Mouse (Mus musculus): ENCODE data around the gene Entpd7.
A peak's percentile ranks its signal among the peaks of the same experiment; 100 is the strongest.

Entpd7 gene

DNA sequence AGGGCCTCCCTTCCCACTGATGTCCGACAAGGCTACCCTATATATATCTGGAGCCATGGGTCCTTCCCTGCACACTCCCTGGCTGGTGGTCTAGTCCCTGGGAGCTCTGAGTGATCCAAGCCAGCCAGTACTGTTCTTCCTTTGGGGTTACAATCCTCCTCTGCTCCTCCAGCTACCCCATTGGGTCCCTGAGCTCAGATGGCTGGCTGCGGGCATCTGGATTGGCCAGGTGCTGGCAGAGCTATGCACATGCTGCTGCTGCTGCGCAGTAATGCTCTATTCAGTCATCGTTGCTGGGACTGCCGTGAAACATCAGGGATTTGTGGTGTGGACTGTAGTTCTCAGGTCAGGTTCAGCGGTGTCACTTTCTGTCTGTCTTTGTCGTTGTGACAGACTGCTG lies 35.3 kb downstream of the Entpd7 start:
- DNase-seq = no peak

DNA sequence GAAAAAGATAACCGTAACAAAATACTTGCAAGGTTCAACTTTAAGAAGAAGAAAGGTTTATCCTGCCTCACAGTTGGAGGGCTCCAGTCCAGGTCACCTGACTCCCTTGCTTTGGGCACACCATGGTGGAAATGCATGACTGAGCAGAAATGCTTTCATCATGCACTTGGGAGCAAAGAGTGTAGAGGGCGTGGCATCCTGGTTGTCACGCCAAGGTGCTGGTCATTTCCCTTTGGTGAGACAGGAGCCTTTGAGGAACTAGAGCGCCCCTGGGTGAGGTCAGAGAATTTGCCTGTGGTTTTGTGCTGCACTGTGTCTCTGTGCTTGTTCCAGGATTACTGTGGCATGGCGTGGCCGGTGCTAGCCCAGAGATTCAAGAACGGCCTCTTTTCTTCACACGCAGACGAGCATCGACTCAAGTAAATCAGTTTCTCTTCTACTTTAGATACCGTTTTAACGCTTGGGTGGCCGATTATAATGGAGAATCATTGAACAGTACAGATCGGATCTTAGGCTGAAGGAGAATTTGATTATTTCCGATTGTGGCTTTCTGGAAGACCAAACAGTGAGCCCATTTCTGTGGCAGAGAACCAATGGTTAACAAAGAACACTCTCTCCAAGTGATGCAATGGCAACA lies 37.2 kb downstream of the Entpd7 start:
- peak in 1 of 2 experiments; percentile 45 for DNase-seq

DNA sequence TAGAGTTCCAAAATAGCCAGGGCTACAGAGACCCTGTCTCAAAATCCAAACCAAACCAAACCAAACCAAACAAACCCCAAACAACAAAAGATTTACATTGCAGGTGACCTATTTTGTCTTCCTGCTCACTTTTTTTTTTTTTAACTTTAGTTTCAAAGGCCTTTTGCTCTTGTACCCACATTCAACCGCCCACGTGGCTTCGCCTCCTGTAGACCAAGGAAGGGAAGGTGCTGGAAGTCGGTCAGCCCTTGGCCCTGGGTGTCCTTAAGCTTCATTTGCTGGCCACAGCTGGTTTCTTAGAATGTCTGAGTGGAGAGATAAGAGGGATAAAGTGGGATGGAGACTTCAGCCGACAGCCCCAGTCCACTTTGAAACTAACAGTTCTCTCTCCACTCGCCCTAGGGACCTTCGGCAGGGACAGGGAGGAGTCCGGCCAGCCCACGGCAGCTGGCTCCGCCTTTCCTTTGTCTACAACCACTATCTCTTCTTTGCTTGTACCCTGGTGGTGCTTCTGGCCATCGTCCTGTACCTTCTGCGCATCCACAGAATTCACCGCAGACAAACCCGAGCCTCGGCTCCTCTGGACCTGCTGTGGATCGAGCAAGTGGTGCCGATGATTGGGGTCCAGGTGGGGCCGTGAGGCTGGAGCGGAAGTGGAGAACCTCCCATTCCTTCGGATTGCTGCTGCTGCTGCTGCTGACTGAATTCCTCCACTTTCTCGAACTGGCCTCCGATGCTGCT lies 40.0 kb downstream of the Entpd7 start:
- DNase-seq = no peak

DNA sequence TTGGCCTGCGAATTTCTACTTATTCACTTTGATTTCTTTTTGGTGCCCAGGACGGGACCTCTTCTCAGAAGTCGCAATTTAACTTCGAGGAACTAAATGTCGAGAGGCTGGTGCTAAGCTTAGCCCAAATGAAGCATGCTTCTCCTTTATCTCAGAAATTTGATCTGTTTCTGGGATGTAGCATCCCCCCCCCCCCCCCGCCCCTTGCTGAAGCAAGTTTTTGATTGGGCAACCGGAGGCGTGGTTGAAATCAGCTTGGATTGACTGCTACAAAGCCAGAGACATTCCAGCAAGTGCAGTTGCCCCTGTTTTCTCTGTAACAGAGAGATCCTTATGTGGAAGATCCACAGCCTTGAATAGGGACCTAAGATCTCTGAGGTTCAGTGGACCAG lies 40.6 kb downstream of the Entpd7 start:
- DNase-seq = no peak

DNA sequence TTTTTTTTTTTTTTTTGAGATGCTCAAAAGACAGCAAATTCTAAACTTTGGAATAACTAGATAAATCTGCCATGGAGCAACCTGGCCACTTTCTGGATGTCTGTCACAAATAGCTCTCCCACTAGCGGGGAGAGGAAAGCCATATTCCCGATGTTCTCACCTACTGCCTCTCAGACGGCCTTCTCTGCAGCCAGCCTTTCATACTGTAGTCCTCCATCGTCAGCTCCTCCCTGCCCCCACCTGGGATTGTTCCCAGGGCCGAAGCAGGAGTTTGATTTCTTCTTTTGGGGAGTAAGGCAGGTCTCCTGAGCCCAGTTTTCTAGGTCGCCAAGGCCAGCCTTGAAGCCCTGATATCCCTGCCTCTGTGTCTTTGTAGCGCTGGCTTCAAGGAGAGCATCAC lies 41.7 kb downstream of the Entpd7 start:
- no peak for DNase-seq

DNA sequence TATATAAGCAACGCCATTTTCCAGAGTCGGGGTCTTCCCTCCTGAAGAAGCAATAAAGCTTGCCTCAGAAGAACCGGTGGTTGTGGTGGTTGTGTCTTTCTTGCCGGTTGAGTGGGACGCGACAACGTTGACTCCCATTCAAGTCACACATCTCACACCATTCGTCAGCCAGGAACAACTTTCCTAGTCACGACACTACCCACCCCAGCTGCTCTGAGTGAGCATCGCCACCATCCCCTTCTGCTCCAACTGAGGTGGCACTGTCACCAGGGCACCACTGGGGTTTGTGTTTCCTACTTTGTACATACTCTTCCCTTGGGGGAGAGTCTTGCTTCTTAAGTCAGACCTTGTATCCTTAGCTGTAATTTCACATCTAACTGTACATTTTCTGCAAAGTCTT lies 48.9 kb downstream of the Entpd7 start:
- no peak for DNase-seq

DNA sequence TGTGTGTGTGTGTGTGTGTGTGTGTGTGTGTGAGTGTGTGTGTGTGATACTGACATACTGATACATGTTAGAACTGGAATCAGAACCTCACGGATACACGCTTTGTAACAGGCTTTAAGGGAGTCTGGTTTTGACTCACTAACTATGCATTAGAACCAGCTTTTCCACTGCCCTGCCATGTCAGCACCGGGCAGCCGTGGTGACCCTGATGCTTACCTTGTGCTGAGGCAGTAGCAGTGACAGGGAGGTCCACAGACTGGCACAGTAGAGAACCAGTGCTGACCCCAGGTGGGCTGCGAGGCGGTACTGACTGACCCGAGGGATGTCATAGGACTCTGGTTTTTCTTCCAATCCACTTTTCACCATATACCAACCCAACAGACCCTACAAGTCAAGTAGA lies 53.9 kb downstream of the Entpd7 start:
- DNase-seq = no peak

DNA sequence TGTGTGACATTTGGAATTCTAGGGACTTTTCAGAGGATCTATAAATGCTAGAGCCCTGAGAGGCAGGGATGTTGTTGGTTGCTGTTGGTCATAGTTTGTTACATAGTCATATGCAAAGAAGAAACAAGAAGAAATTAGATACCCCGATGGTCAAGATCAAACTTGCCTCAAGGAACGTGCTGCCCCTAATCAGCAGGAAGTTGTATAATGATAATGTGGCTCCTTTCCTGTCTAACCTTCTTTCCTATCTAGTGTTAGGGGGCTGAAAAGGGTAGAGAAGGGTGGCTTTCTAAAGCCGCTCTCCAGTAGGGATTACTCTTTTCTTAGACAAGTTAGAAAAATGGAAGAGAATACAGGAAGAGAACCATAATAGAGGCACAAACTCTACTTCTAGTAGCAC lies 56.3 kb downstream of the Entpd7 start:
- no peak for DNase-seq

DNA sequence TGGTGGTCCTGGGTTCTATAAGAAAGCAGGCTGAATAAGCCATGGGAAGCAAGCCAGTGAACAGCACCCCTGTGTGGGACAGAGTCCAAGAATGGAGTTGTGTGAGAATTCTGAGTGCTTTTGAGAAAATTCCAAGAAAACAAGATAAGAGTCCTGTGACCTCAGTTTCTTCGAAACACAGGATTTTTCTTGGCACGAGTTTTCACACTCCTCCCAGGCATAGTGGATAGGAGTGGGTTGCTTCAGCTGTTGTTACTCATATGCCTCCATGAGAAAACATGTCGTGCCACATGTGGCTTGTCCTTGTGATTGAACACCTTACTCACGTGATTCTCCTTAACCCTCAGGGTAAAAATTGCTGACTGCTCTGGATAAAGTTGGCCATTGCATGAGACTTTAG lies 58.4 kb downstream of the Entpd7 start:
- no peak for DNase-seq

DNA sequence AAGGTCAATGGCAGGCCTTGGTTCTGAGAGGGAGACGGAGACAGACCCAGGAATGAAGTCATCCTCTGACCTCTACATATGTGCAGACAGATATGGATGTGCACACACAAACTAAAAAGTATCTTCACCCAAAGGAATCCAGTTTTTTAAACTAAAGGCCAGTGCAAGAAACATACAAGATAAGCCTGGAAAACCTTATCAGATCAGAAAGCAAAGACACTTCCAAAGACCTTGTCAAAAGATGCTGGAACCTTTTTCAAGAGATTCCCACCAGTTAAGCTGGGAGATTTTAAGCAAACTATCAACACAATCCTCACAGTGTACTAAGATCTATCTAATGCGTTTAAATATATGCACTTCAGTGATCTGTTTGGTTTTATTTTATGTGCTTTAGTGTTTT lies 60.5 kb downstream of the Entpd7 start:
- DNase-seq = no peak

DNA sequence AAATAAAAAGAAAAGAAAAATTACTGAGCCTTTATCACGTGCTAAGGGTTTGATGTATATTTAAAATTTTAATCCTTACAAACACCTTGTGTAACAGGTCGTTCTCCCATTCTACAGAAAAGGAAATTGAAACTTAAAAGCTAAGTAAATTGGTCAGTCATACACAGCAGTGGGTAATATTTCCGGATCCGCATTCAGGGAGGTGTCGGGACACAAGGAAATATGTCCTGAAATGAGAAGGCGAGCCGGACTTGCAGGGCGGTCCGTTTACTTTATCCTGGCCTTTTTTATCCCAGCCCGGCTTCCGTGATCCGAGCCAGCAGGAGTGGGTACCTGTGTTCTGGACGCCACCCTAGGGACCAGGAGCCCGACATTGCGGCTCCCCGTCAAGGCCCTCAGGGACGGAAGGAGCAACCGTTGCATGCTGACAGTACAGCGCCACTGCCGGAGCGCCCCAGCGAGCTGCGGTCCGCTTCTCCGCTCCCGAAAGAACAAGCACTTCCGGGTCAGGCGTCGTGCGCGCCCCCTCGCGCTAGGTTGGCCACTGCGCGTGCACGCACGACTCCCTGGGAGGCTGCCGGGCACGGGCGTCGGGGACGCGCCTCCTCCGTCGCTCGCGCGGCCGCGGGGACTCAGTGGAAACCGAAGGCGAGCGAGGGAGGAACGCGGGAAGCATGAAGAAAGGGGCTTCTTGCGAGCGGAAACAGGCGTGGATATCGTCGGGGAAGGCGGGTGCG lies 63.2 kb downstream of the Entpd7 start, which contains the start of the genes Cutc and Cox15:
Gene Cutc, plus strand, starts transcription at position 508 of the 737 bp plus-strand sequence.
Gene Cox15, minus strand, starts transcription at position 512 of the 737 bp plus-strand sequence.
- DNase-seq = peak; percentile 98 to 99

DNA sequence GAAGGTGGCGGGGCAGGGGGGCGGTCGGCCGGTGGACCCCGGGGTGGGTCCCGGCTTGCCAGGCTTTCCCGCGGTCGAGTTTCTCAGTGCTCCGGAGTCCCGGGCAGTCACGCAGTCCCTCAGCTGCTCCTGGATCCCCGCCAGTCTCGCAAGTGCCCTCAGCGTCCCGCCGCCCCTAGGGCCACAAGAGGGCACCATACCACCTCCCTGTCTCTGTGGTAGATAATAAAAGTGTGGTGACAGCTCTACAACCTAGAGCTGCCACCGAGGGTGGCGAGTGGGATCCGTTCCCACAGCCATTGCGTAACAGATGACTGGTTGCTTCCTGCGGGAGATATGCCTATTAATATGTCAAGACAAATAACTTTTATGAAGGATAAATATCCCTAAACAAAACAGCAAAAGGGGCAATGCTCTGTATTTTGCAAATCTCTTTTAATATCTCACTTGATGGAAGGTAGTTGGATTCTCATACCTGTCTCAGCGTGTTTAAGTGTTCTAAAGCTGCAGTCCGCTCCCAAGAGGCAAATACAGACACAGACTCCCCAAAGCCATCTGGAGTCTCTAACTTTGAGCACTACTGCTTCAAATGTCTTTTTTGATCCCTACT lies 63.9 kb downstream of the Entpd7 start:
- peak; percentile 93 to 94 for DNase-seq

DNA sequence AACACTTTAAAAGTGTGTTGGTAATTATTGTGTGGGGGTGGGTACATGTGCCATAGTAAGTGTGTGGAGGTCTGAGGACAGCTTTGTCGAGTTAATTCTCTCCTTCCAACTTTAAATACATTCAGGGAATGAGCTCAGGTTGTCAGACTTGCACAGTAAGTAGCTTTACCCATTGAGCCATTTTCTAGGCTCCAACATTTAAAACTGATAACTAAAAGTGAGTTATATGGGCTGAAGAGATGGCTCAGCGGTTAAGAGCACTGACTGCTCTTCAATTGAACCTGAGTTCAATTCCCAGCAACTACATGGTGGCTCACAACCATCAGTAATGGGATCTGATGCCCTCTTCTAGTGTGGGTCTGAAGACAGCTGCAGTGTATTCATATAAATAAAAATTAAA lies 64.8 kb downstream of the Entpd7 start:
- DNase-seq = no peak

DNA sequence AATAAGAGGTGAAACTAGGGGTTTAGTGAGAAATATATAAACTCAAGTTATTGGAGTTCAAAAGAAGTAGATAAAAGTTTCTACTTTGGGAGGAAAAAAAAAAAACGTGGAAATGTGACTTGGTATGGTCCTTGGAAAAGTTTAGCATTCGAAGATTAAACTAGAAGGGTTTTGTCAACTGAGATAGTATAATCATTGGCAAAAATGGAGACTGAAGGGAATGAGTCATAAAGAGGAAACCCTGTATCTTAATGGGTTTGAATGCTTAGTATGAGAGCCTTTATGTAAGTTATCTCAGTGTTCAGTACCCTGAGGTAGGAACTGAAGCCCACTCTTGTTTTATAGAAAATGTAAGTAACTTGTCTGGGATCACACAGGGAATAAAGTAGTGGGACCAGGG lies 65.4 kb downstream of the Entpd7 start:
- DNase-seq = no peak

DNA sequence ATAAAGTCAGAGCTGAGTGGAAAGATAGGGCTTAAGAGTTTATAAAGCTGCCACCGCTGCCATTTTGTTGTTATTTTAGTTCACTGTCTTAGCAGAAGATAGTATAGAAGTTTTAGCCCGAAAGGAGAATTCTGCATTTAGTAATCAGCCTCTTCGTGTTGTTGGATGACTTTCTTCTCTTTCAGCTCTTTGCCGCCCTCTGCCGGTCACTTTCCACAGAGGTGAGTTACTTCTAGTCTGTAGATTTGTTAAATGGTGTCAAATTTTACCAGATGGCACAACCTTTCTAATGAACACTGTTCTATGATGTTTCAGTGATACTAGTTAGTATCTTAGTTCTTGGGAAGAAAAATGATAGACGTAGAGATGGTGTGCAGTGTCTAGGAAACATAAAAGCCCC lies 71.0 kb downstream of the Entpd7 start:
- DNase-seq = peak; percentile 74 to 93

DNA sequence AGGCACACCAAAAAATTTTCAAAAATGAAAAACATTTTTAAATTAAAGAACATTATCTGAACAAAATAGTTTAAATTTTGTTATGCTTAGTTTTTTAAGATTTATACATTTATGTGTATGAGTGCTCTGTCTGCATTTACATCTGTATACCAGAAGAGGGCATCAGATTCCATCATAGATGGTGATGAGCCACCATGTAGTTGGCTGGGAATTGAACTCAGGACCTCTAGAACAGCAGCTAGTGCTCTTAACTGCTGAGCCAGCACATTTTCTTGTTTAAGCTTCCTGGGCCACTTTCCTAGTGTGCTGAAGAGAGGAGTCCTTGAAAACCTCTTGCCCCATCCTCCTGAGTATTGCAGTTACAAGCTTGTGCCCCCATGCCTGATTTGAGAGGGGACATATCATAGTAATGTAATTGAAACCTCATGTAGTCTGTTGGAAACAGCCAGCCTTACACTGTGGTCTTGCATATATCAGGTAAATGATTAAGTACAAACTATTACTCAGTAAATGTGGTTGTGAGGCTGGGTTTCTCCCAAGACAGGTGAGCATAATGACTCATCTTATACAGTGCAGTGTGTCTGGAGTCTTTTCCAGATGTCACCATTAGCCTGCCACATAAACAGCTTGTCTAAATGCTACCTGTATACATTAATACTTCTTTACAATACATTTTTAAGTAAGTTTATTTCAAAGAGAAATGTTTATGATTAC lies 72.2 kb downstream of the Entpd7 start:
- no peak for DNase-seq

DNA sequence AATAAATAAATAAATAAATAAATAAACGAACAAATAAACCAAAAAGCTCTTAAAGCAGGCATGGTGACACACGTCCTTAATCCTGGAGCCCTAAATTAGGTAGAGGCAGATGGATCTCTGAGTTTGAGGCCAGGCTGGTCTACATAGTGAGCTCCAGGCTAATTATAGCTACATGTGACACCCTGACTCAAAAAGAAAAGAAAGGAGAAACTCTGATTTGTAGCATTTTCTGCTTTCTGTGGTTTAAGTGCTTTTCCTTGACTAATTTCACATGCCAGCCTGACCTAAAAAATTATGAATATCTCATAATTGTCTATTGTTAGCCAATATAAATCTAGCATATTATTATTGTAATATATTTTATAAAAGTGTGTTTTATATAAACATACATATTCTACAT lies 72.9 kb downstream of the Entpd7 start:
- no peak for DNase-seq

DNA sequence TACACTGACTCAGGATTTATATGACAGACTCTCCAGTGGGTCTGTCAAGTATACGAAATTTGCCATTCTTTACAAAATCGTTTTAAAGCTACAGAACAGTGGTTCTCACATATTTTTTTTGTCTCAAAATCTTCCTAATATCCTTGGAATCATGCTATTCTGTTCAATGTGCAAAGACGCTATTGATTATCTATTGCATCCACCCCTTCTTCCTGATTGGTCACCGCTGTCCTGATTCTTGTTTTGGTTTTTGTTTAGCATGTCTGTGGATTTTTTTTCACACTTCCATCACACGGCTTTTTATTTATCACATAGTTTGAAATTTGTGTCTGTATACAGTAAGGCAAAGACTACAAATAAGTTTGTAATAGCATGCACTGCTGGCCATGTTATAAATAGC lies 77.0 kb downstream of the Entpd7 start:
- DNase-seq = no peak

DNA sequence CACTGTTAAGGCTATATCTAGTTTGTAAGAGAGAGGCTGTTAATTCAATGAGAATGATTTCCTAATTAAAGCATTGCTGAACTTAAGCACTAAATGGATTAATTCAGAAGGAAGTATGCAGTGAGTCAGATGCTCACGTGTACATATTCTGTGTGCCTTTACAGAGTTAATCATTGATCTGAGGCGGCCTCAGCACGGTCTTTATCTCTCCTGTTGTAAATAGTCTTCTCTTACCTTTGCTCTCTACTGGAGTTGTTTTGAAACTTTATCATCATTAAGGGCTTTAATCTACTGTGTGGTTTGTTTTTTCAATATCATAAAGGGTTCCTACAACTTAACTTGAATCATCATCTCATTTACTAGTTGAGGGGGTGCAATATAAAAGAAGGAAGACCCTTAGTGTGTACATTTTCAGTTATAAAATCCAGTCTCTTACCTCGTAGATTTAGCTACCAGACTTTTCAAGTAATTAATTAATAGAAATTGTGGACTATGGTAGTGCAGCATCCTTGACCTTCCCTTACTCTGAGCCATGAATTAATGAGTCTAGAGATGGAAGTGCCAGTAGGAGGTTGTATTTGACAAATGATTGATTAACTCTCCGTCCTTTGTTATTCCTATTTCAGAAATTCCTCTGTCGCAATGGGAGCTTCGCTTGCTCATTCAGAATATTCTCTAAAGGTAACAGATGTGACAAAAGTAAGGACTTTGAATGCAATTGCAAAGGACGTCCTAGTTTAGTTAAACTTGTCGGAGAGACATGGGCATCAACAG lies 78.3 kb downstream of the Entpd7 start:
- peak; percentile 49 to 70 for DNase-seq

DNA sequence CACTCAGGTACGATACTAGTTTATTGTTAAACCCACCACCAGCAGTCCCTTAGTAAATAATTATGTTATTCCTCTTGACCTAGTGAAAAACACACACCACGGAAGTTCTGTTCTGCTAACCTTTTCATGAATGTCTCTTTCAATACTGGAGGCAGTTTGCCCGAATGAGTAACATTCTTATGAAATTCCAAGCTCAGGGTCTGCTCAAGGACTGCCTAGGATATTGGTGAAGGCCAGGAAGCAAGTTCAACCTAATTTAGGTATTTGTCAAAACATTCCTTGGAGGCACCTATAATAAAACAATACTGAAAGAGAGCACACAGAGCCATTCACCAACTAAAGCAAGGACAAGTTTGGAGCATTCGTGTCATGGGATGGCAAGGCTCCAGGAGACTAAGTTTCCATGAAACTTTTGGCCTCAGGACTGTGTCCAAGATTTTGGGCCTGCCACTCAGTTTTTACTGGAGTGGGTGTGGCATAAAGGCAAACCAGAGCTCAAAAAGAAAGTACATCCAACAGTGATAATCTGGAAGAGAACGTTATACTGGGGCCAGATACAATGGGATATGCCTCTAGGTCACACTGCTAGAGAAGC lies 80.0 kb downstream of the Entpd7 start:
- peak; percentile 40 to 46 for DNase-seq

DNA sequence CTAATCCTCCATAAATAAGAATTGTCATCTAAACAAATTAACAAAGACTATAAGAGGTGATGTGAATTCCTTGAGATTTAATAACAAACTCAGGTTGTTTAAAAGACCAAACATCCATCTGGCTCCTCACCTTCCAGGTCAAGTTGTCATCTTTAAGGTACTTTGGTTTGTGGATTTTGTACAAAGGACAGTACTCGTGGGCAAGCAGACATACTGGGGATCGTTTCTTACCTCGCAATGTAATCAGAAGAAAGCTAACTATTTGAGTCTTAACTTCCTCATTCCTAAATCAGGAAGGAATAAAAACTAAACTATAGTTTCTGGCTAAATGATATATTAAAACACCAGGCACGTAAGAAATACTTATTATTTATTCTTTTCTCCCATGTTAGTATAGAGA lies 81.1 kb downstream of the Entpd7 start:
- DNase-seq = no peak

All from kidney, postnatal 25 days (tissue).